Mouse (Mus musculus) spleen, adult 18-20 months (tissue): ENCODE data around the gene Zfp704.
"Not testable (repeated sequence)": the region's sequence is repeated elsewhere in the genome, so short reads cannot be mapped to it uniquely, and the experiment has no call there.

Experiments
- DNase-seq, 2 experiments: peaks; one replicate each; pipeline ENCODE4 v3.0.0; 2022; ENCODE audit warnings: mixed read lengths in 2 of 2

The Zfp704 gene

GRCm38 (mm10) chr3:9594457-9594856 lies 15.4 kb downstream of the Zfp704 start:
- no peak for DNase-seq

- no peak for DNase-seq
These were observed 16.1 kb downstream of the Zfp704 start for GRCm38 (mm10) chr3:9593832-9594231.

- no peak for DNase-seq
These were observed 18.3 kb downstream of the Zfp704 start for GRCm38 (mm10) chr3:9591416-9592110.

- no peak for DNase-seq
These were observed 21.2 kb downstream of the Zfp704 start for GRCm38 (mm10) chr3:9588635-9589034.

GRCm38 (mm10) chr3:9587304-9587703 lies 22.6 kb downstream of the Zfp704 start:
- DNase-seq: no peak

GRCm38 (mm10) chr3:9583516-9583915 lies 26.4 kb downstream of the Zfp704 start:
- DNase-seq: no peak

GRCm38 (mm10) chr3:9580952-9581798 lies 28.7 kb downstream of the Zfp704 start:
- no peak for DNase-seq

- DNase-seq: no peak
These were observed 29.8 kb downstream of the Zfp704 start for GRCm38 (mm10) chr3:9580102-9580501.

GRCm38 (mm10) chr3:9579028-9579643 lies 30.7 kb downstream of the Zfp704 start:
- no peak for DNase-seq

GRCm38 (mm10) chr3:9576872-9577271 lies 33.0 kb downstream of the Zfp704 start:
- DNase-seq: no peak

- no peak for DNase-seq
These were observed 35.6 kb downstream of the Zfp704 start for GRCm38 (mm10) chr3:9574305-9574704.

- DNase-seq: no peak
These were observed 36.3 kb downstream of the Zfp704 start for GRCm38 (mm10) chr3:9573581-9573980.

GRCm38 (mm10) chr3:9572261-9572660 lies 37.6 kb downstream of the Zfp704 start:
- DNase-seq: no peak

GRCm38 (mm10) chr3:9570782-9571181 lies 39.1 kb downstream of the Zfp704 start:
- no peak for DNase-seq

- DNase-seq: not testable (repeated sequence)
These were observed 40.2 kb downstream of the Zfp704 start for GRCm38 (mm10) chr3:9569706-9570105.

- no peak for DNase-seq
These were observed 41.2 kb downstream of the Zfp704 start for GRCm38 (mm10) chr3:9568565-9569228.

- DNase-seq: no peak
These were observed 41.9 kb downstream of the Zfp704 start for GRCm38 (mm10) chr3:9567948-9568347.

GRCm38 (mm10) chr3:9566831-9567230 lies 43.1 kb downstream of the Zfp704 start:
- no peak for DNase-seq

- no peak for DNase-seq
These were observed 46.3 kb downstream of the Zfp704 start for GRCm38 (mm10) chr3:9563562-9563961.

- DNase-seq: no peak
These were observed 47.1 kb downstream of the Zfp704 start for GRCm38 (mm10) chr3:9562649-9563328.

GRCm38 (mm10) chr3:9557778-9558560 lies 51.9 kb downstream of the Zfp704 start:
- no peak for DNase-seq

- DNase-seq: no peak
These were observed 53.7 kb downstream of the Zfp704 start for GRCm38 (mm10) chr3:9556137-9556536.
